ENCODE assay signal across 8 mouse cellular contexts in the genomic region with DNA sequence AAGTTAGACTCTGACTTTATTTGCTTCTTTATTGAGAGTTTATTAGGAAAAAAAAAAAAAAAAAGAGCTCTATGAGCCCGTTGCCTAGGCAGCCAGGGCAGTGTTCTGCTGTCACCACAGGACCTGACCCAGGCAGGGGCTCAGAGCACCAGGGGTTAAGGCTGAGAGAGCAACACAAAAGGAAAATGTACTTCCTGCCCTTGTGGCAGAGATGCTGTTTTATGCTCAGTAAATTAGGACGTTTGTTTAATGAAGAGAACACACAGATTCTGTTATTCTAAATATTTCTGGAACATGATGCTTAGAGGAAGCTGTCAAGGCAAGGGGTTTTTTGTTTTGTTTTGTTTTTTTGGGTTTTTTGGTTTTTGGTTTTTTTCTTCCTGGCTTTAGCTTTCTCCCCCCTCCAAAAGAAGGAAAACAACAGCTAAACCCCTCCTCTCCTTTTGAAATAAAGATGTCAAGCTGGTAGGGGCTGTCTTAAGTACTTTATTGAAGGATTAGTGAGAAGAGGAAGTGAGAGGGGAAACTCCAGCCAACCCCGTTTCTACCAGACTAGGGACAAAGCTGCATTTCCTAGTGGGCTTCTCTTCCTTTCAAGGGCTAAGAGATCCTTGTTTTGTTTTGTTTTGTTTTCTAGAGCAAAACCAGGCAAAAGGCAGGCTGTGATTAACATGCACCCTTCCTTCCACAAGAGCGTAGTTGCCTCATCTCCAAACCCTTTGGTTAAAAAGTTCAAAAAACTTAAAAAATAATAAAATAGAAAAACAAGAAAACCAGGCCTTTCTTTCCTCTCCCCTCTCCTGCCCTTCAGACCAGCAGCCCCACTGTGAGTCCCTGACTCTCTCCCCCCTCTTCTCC. TPM values are rescaled to one million over a fixed set of nuclear protein-coding genes. Genes with fewer than 3 reads are reported as not detected.
DNase-seq lines count a peak whose midpoint lies in the region; ATAC-seq lines count a peak whose summit lies in the region.

No protein-coding gene starts in this region.

- H3K9ac ChIP-seq in lung, embryonic 15.5 days = peak overlapping the region; percentile 97
- H3K9ac ChIP-seq in embryonic facial prominence, embryonic 11.5 days (replicated peaks; ENCODE audit: low read length) = no peak overlapping the region
- peak overlapping the region; percentile 93 for H3K9ac ChIP-seq in kidney, embryonic 16.5 days (replicated peaks; ENCODE audit: low read length)
- H3K9ac ChIP-seq in neural tube, embryonic 15.5 days (replicated peaks) = no peak overlapping the region

- WGBS in lung, embryonic 15.5 days = 22% methylated on average over 4 of the region's 4 CpGs
- 15% methylated on average over 4 of the region's 4 CpGs for WGBS in embryonic facial prominence, embryonic 11.5 days
- 19% methylated on average over 4 of the region's 4 CpGs for WGBS in kidney, embryonic 16.5 days
- 20% methylated on average over 4 of the region's 4 CpGs for WGBS in neural tube, embryonic 15.5 days

- no peaks in the 10 kb centered on the region for H3K36me3 ChIP-seq in lung, embryonic 15.5 days
- H3K36me3 ChIP-seq in embryonic facial prominence, embryonic 11.5 days (replicated peaks; ENCODE audit: control insufficient read depth, insufficient read depth, low read depth, low read length) = no peaks in the 10 kb centered on the region
- H3K36me3 ChIP-seq in kidney, embryonic 16.5 days (ENCODE audit: insufficient read depth, low read length) = no peaks in the 10 kb centered on the region
- no peaks in the 10 kb centered on the region for H3K36me3 ChIP-seq in neural tube, embryonic 15.5 days

- DNase-seq in lung, postnatal 10 days = no peak
- no peak for DNase-seq in embryonic facial prominence, embryonic 11.5 days (ENCODE audit: low spot score)
- no peak for DNase-seq in urinary bladder, adult 18-20 months (ENCODE audit: low spot score in 2 of 2)
- no peak for DNase-seq in urinary bladder, postnatal 4 days (ENCODE audit: low spot score in 2 of 2)
- DNase-seq in cerebellum, postnatal 14 days = no peak

- peak overlapping the region; percentile 87 for H3K4me3 ChIP-seq in lung, embryonic 15.5 days
- no peak overlapping the region for H3K4me3 ChIP-seq in embryonic facial prominence, embryonic 11.5 days (ENCODE audit: low read depth, low read length)
- H3K4me3 ChIP-seq in kidney, embryonic 16.5 days (ENCODE audit: low read length) = peak overlapping the region; percentile 97
- peak overlapping the region; percentile 16; the same call in 1 of the 2 replicates for H3K4me3 ChIP-seq in neural tube, embryonic 15.5 days (replicated peaks)

- no peaks in the 10 kb centered on the region for H3K9me3 ChIP-seq in lung, embryonic 15.5 days
- no peaks in the 10 kb centered on the region for H3K9me3 ChIP-seq in embryonic facial prominence, embryonic 11.5 days (replicated peaks; ENCODE audit: control insufficient read depth, low read length)
- no peaks in the 10 kb centered on the region for H3K9me3 ChIP-seq in kidney, embryonic 16.5 days (ENCODE audit: low read length)
- no peaks in the 10 kb centered on the region for H3K9me3 ChIP-seq in neural tube, embryonic 15.5 days (replicated peaks)

- H3K27me3 ChIP-seq in lung, embryonic 15.5 days = no peaks in the 10 kb centered on the region
- no peaks in the 10 kb centered on the region for H3K27me3 ChIP-seq in embryonic facial prominence, embryonic 11.5 days (ENCODE audit: control insufficient read depth, insufficient read depth, low read length)
- H3K27me3 ChIP-seq in kidney, embryonic 16.5 days (ENCODE audit: insufficient read depth, low read length) = no peaks in the 10 kb centered on the region
- no peaks in the 10 kb centered on the region for H3K27me3 ChIP-seq in neural tube, embryonic 15.5 days (replicated peaks)

- H3K4me2 ChIP-seq in lung, embryonic 15.5 days = peak overlapping the region; percentile 84
- no peak overlapping the region for H3K4me2 ChIP-seq in embryonic facial prominence, embryonic 11.5 days (ENCODE audit: low read depth, low read length)
- H3K4me2 ChIP-seq in kidney, embryonic 16.5 days (replicated peaks; ENCODE audit: low read depth, low read length) = peak overlapping the region; percentile 82
- peak overlapping the region; percentile 83 for H3K4me2 ChIP-seq in neural tube, embryonic 15.5 days

- H3K27ac ChIP-seq in lung, embryonic 15.5 days = peak overlapping the region; percentile 97
- 0 out of 2 replicates have a peak overlapping the region, but pooled peaks have one; percentile 36 for H3K27ac ChIP-seq in embryonic facial prominence, embryonic 11.5 days (replicated peaks; ENCODE audit: low read depth, low read length)
- peak overlapping the region; percentile 98 for H3K27ac ChIP-seq in kidney, embryonic 16.5 days (ENCODE audit: low read length)
- H3K27ac ChIP-seq in neural tube, embryonic 15.5 days (replicated peaks) = peak overlapping the region; percentile 51; the same call in 1 of the 2 replicates

- no peak for ATAC-seq in lung, embryonic 15.5 days (ENCODE audit: borderline replicate concordance, extremely low read depth, low FRiP score, low TSS enrichment)
- ATAC-seq in embryonic facial prominence, embryonic 11.5 days (replicated peaks; ENCODE audit: insufficient number of reproducible peaks, low FRiP score, low TSS enrichment, low read depth) = no peak
- no peak for ATAC-seq in kidney, embryonic 16.5 days (ENCODE audit: low FRiP score, low TSS enrichment)
- no peak for ATAC-seq in neural tube, embryonic 15.5 days (ENCODE audit: low FRiP score)

- peaks cover 75% of the 10 kb centered on the region for H3K4me1 ChIP-seq in lung, embryonic 15.5 days
- peaks cover 2% of the 10 kb centered on the region; the same call in 1 of the 2 replicates for H3K4me1 ChIP-seq in embryonic facial prominence, embryonic 11.5 days (ENCODE audit: control insufficient read depth, insufficient read depth, low read length)
- H3K4me1 ChIP-seq in kidney, embryonic 16.5 days (ENCODE audit: insufficient read depth, low read length) = peaks cover 74% of the 10 kb centered on the region
- H3K4me1 ChIP-seq in neural tube, embryonic 15.5 days = peaks cover 55% of the 10 kb centered on the region

RNA-seq across cellular contexts. Expression of gene Myh9, which starts 3.2 kb away (rescaled TPM):
- 62.5 and 67.7 TPM in 2 replicates for polyA plus RNA-seq in lung, embryonic 15.5 days (2015; fragmentation: Nextera tagmentation; extraction: Ambion mirVana)
- 23.4 and 25.1 TPM in 2 replicates for polyA plus RNA-seq in embryonic facial prominence, embryonic 11.5 days (2014; fragmentation: Nextera tagmentation; extraction: Ambion mirVana)
- 55.4 and 64.5 TPM in 2 replicates for polyA plus RNA-seq in kidney, embryonic 16.5 days (2015; fragmentation: Nextera tagmentation; extraction: Ambion mirVana)
- polyA plus RNA-seq in neural tube, embryonic 15.5 days (2015; fragmentation: Nextera tagmentation; extraction: Ambion mirVana) = 9.6 and 17.7 TPM in 2 replicates

Comparison
In these comparisons a context has a peak if more than half of its experiments do, and no peak if none do; other contexts are left out.
1. H3K27ac ChIP-seq: peak in every context shown above with its lines; median percentile 98 in kidney, embryonic 16.5 days; 97 in lung, embryonic 15.5 days; 51 in neural tube, embryonic 15.5 days; 36 in embryonic facial prominence, embryonic 11.5 days.
2. H3K9ac ChIP-seq: peak in lung, embryonic 15.5 days (single experiment) and kidney, embryonic 16.5 days (single experiment); none in embryonic facial prominence, embryonic 11.5 days (single experiment) and neural tube, embryonic 15.5 days (single experiment).